Mouse (Mus musculus): ENCODE data around the gene Exosc10. TPM values are rescaled to one million over a fixed set of nuclear protein-coding genes. Genes with fewer than 3 reads are reported as not detected.

The Exosc10 gene
- polyA plus RNA-seq, 1 experiment from 2014 or later, result 96.2 TPM

GRCm38 (mm10) chr4:148531341-148531740, 26.9 kb upstream of the Exosc10 start:
- peaks cover 96% of the 10 kb centered on the region for H3K36me3 ChIP-seq
- no peak for DNase-seq (ENCODE audit: low spot score)
- no peak overlapping the region for H3K27ac ChIP-seq (replicated peaks)
- no peaks in the 10 kb centered on the region for H3K4me1 ChIP-seq
- no peak overlapping the region for H3K4me3 ChIP-seq
- H3K27me3 ChIP-seq (ENCODE audit: low read depth, poor library complexity, severe bottlenecking), result no peaks in the 10 kb centered on the region
- no peaks in the 10 kb centered on the region for H3K9me3 ChIP-seq (replicated peaks)
- WGBS, result 82% methylated on average over 4 of the region's 4 CpGs

GRCm38 (mm10) chr4:148532516-148532915, 25.7 kb upstream of the Exosc10 start:
- Histone ChIP-seq H3K27ac (replicated peaks) (no peak overlapping the region), H3K27me3 (ENCODE audit: low read depth, poor library complexity, severe bottlenecking) (no peaks in the 10 kb centered on the region), H3K36me3 (peaks cover 96% of the 10 kb centered on the region), H3K4me1 (no peaks in the 10 kb centered on the region), H3K9me3 (replicated peaks) (no peaks in the 10 kb centered on the region), H3K4me3 (no peak overlapping the region)
- DNase-seq (ENCODE audit: low spot score), result no peak
- 94% methylated on average over 3 of the region's 3 CpGs for WGBS

- no peak overlapping the region for H3K4me3 ChIP-seq
- no peak for DNase-seq (ENCODE audit: low spot score)
Observed at GRCm38 (mm10) chr4:148533613-148534328, 24.5 kb upstream of the Exosc10 start.

GRCm38 (mm10) chr4:148535876-148536275, 22.4 kb upstream of the Exosc10 start:
- H3K36me3 ChIP-seq, result peaks cover 100% of the 10 kb centered on the region
- no peaks in the 10 kb centered on the region for H3K27me3 ChIP-seq (ENCODE audit: low read depth, poor library complexity, severe bottlenecking)
- no peak overlapping the region for H3K27ac ChIP-seq (replicated peaks)
- no peaks in the 10 kb centered on the region for H3K4me1 ChIP-seq
- no peak for DNase-seq (ENCODE audit: low spot score)
- no peaks in the 10 kb centered on the region for H3K9me3 ChIP-seq (replicated peaks)
- H3K4me3 ChIP-seq, result no peak overlapping the region
- WGBS, result 93% methylated on average over 3 of the region's 3 CpGs

More at GRCm38 (mm10) chr4:148533613-148534328, 24.5 kb upstream of the Exosc10 start:
- Histone ChIP-seq H3K27me3 (ENCODE audit: low read depth, poor library complexity, severe bottlenecking) (no peaks in the 10 kb centered on the region), H3K36me3 (peaks cover 97% of the 10 kb centered on the region), H3K4me1 (no peaks in the 10 kb centered on the region), H3K9me3 (replicated peaks) (no peaks in the 10 kb centered on the region), H3K27ac (replicated peaks) (no peak overlapping the region)
- WGBS, result 91% methylated on average over 12 of the region's 12 CpGs

- no peak overlapping the region for H3K27ac ChIP-seq (replicated peaks)
- H3K4me3 ChIP-seq, result no peak overlapping the region
- H3K9me3 ChIP-seq (replicated peaks), result no peaks in the 10 kb centered on the region
- DNase-seq (ENCODE audit: low spot score), result no peak
- no peaks in the 10 kb centered on the region for H3K4me1 ChIP-seq
- WGBS, result 91% methylated on average over 4 of the region's 4 CpGs
- H3K27me3 ChIP-seq (ENCODE audit: low read depth, poor library complexity, severe bottlenecking), result no peaks in the 10 kb centered on the region
- H3K36me3 ChIP-seq, result peaks cover 99% of the 10 kb centered on the region
Observed at GRCm38 (mm10) chr4:148549106-148549505, 9.1 kb upstream of the Exosc10 start.

GRCm38 (mm10) chr4:148557766-148558165, 463 bp upstream of the Exosc10 start:
- WGBS, result 32% methylated on average over 6 of the region's 6 CpGs
- Histone ChIP-seq H3K27ac (replicated peaks) (peak overlapping the region; percentile 95), H3K4me1 (peaks cover 16% of the 10 kb centered on the region), H3K36me3 (peaks cover 84% of the 10 kb centered on the region), H3K4me3 (peak overlapping the region; percentile 72), H3K9me3 (replicated peaks) (no peaks in the 10 kb centered on the region), H3K27me3 (ENCODE audit: low read depth, poor library complexity, severe bottlenecking) (no peaks in the 10 kb centered on the region)
- no peak for DNase-seq (ENCODE audit: low spot score)

- 94% methylated on average over 17 of the region's 17 CpGs for WGBS
- Histone ChIP-seq H3K4me3 (no peak overlapping the region), H3K27ac (replicated peaks) (no peak overlapping the region), H3K36me3 (peaks cover 84% of the 10 kb centered on the region), H3K27me3 (ENCODE audit: low read depth, poor library complexity, severe bottlenecking) (no peaks in the 10 kb centered on the region), H3K4me1 (peaks cover 15% of the 10 kb centered on the region), H3K9me3 (replicated peaks) (no peaks in the 10 kb centered on the region)
- DNase-seq (ENCODE audit: low spot score), result no peak
Observed at GRCm38 (mm10) chr4:148562676-148563075, 4.4 kb downstream of the Exosc10 start.

- no peaks in the 10 kb centered on the region for H3K27me3 ChIP-seq (ENCODE audit: low read depth, poor library complexity, severe bottlenecking)
- H3K27ac ChIP-seq (replicated peaks), result no peak overlapping the region
- H3K36me3 ChIP-seq, result peaks cover 94% of the 10 kb centered on the region
Observed at GRCm38 (mm10) chr4:148563595-148563994, 5.4 kb downstream of the Exosc10 start.

GRCm38 (mm10) chr4:148570138-148570537, 11.9 kb downstream of the Exosc10 start:
- no peak overlapping the region for H3K4me3 ChIP-seq
- H3K36me3 ChIP-seq, result peaks cover 100% of the 10 kb centered on the region
- no peaks in the 10 kb centered on the region for H3K4me1 ChIP-seq
- no peak overlapping the region for H3K27ac ChIP-seq (replicated peaks)
- H3K9me3 ChIP-seq (replicated peaks), result no peaks in the 10 kb centered on the region
- 91% methylated on average over 10 of the region's 10 CpGs for WGBS
- H3K27me3 ChIP-seq (ENCODE audit: low read depth, poor library complexity, severe bottlenecking), result no peaks in the 10 kb centered on the region
- no peak for DNase-seq (ENCODE audit: low spot score)

More at GRCm38 (mm10) chr4:148563595-148563994, 5.4 kb downstream of the Exosc10 start:
- Histone ChIP-seq H3K4me3 (no peak overlapping the region), H3K9me3 (replicated peaks) (no peaks in the 10 kb centered on the region), H3K4me1 (peaks cover 10% of the 10 kb centered on the region)
- 97% methylated on average over 12 of the region's 12 CpGs for WGBS
- no peak for DNase-seq (ENCODE audit: low spot score)

- H3K36me3 ChIP-seq, result peaks cover 100% of the 10 kb centered on the region
- WGBS, result 96% methylated on average over 9 of the region's 9 CpGs
Observed at GRCm38 (mm10) chr4:148570693-148571295, 12.6 kb downstream of the Exosc10 start.

GRCm38 (mm10) chr4:148573222-148573621, 15.0 kb downstream of the Exosc10 start:
- no peak for DNase-seq (ENCODE audit: low spot score)
- WGBS, result 93% methylated on average over 7 of the region's 7 CpGs
- no peak overlapping the region for H3K4me3 ChIP-seq
- no peak overlapping the region for H3K27ac ChIP-seq (replicated peaks)
- no peaks in the 10 kb centered on the region for H3K4me1 ChIP-seq
- peaks cover 100% of the 10 kb centered on the region for H3K36me3 ChIP-seq
- H3K9me3 ChIP-seq (replicated peaks), result no peaks in the 10 kb centered on the region
- H3K27me3 ChIP-seq (ENCODE audit: low read depth, poor library complexity, severe bottlenecking), result no peaks in the 10 kb centered on the region

More at GRCm38 (mm10) chr4:148570693-148571295, 12.6 kb downstream of the Exosc10 start:
- Histone ChIP-seq H3K27ac (replicated peaks) (no peak overlapping the region), H3K4me3 (no peak overlapping the region), H3K9me3 (replicated peaks) (no peaks in the 10 kb centered on the region), H3K27me3 (ENCODE audit: low read depth, poor library complexity, severe bottlenecking) (no peaks in the 10 kb centered on the region), H3K4me1 (no peaks in the 10 kb centered on the region)
- no peak for DNase-seq (ENCODE audit: low spot score)

- Histone ChIP-seq H3K27ac (replicated peaks) (no peak overlapping the region), H3K27me3 (ENCODE audit: low read depth, poor library complexity, severe bottlenecking) (no peaks in the 10 kb centered on the region), H3K4me3 (no peak overlapping the region), H3K9me3 (replicated peaks) (no peaks in the 10 kb centered on the region), H3K36me3 (peaks cover 77% of the 10 kb centered on the region), H3K4me1 (no peaks in the 10 kb centered on the region)
- 93% methylated on average over 9 of the region's 9 CpGs for WGBS
- no peak for DNase-seq (ENCODE audit: low spot score)
Observed at GRCm38 (mm10) chr4:148580765-148581164, 22.5 kb downstream of the Exosc10 start.

GRCm38 (mm10) chr4:148581422-148581821, 23.2 kb downstream of the Exosc10 start:
- Histone ChIP-seq H3K36me3 (peaks cover 71% of the 10 kb centered on the region), H3K4me3 (no peak overlapping the region), H3K27ac (replicated peaks) (no peak overlapping the region), H3K9me3 (replicated peaks) (no peaks in the 10 kb centered on the region), H3K27me3 (ENCODE audit: low read depth, poor library complexity, severe bottlenecking) (no peaks in the 10 kb centered on the region), H3K4me1 (no peaks in the 10 kb centered on the region)
- WGBS, result 94% methylated on average over 5 of the region's 5 CpGs
- no peak for DNase-seq (ENCODE audit: low spot score)
